Mouse (Mus musculus) testis, adult 2 months (tissue): Measurements from ENCODE around the gene Aqp7. TPM values are rescaled to one million over a fixed set of nuclear protein-coding genes. Genes with fewer than 3 reads are reported as not detected.
"Not testable (repeated sequence)": the region's sequence is repeated elsewhere in the genome, so short reads cannot be mapped to it uniquely, and the experiment has no call there.

Experiments
- H3K27ac ChIP-seq: fragments of 200-500 bp; 2 replicates; pipeline ENCODE4 v1.5.1; 2012; ENCODE audit warnings: low read depth, low read length; ENCODE audit not compliant: control insufficient read depth, insufficient read depth
- H3K27me3 ChIP-seq: fragments of 200-500 bp; 2 replicates; pipeline ENCODE4 v1.6.1; 2012; ENCODE audit warnings: mild to moderate bottlenecking, low read length, moderate library complexity; ENCODE audit not compliant: control insufficient read depth, insufficient read depth
- H3K36me3 ChIP-seq: fragments of 200-500 bp; 2 replicates; pipeline ENCODE4 v1.6.1; 2012; ENCODE audit warnings: mild to moderate bottlenecking, low read length; ENCODE audit not compliant: control insufficient read depth, insufficient read depth
- H3K4me1 ChIP-seq: fragments of 200-500 bp; 2 replicates; pipeline ENCODE4 v1.6.1; 2012; ENCODE audit warnings: low read length; ENCODE audit not compliant: control insufficient read depth, insufficient read depth
- H3K4me3 ChIP-seq: fragments of 200-500 bp; 2 replicates; pipeline ENCODE4 v1.5.1; 2012; ENCODE audit warnings: low read depth, mild to moderate bottlenecking, low read length, moderate library complexity, mixed read lengths; ENCODE audit not compliant: control insufficient read depth
- CTCF ChIP-seq: fragments of 200-500 bp; IDR thresholded peaks from 2 replicates; pipeline ENCODE4 v1.5.1; 2012; ENCODE audit warnings: low read depth, mild to moderate bottlenecking, inconsistent platforms, low read length, moderate library complexity; ENCODE audit not compliant: control insufficient read depth, insufficient read depth, insufficient replicate concordance
- POLR2A ChIP-seq: fragments of 200-500 bp; IDR thresholded peaks from 2 replicates; pipeline ENCODE4 v1.6.1; 2012; ENCODE audit warnings: low read depth, mild to moderate bottlenecking, inconsistent platforms, low read length, moderate library complexity; ENCODE audit not compliant: control insufficient read depth
- polyA plus RNA-seq: library from polyadenylated mRNA; depleted of rRNA; stranded (reverse); fragments of >200 nt; gene quantifications from 2 replicates; pipeline ENCODE4 v1.2.3, GENCODE M21; 2012

Aqp7 gene
- polyA plus RNA-seq, 1 experiment = 174 TPM

DNA sequence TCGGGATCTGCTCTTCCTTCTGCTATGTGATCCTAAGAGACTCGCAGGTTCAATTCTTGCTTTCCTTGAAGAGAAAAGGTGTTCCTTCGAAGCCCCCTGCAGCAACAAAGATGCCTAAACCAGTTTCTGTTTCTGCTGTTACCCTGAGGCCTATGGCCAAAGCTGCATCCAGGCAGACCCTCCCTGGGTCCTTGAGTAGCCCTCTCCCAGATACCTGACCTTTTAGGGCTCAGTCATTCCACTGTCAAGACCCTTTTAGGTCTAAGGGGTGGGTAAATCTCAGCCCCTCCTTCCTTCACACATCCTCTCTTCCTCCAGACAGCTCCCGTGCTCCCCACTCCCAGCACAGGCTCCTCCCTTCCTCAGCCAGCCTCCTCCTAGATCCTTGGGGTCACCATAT lies 41.2 kb upstream of the Aqp7 start:
- TF ChIP-seq POLR2A (no peak), CTCF (no peak)
- Histone ChIP-seq H3K4me3 (no peak overlapping the region), H3K4me1 (peaks cover 6% of the 10 kb centered on the region), H3K27me3 (no peaks in the 10 kb centered on the region), H3K27ac (no peak overlapping the region), H3K36me3 (no peaks in the 10 kb centered on the region)

DNA sequence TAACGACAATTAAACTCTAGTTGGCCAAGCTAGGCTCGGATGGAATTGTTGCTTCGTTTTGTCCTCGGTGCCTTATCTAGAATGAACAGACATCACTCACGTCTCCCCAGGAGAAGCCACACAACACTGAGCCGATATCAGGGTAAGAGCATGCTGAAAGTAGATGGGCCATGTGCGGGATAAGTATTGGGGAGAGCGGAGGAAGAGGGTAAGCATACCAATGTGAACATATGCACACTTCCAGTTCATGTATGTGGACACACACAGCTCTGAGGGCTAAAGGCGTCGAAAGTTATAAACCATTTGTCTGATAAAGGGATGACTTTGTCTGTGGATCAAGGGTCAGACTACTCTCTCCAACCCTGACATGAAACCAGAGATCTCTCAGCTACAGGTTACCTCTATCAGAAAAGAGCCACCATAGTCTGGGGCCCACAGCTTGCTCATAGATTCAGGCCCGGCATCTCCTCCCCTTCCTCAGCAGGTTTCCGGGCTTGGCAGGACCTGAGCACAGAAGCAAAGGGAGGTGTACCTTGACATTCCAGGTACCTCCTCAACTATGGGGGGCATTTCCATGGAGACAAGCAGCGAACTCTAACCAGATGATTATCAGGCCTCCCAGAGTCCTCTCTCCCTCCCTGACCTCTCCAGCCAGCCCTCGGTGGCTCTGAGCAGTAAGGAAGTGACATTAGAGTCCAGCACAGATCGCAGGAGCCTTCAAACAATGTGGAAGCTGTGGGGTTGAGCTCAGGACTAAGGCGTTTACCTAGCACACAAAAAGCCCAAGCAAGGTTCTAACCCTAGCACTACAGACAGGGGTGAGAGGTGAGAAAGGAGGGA lies 39.7 kb upstream of the Aqp7 start:
- no peaks in the 10 kb centered on the region for H3K36me3 ChIP-seq
- H3K27me3 ChIP-seq = no peaks in the 10 kb centered on the region
- H3K27ac ChIP-seq = no peak overlapping the region
- no peak overlapping the region for H3K4me3 ChIP-seq
- TF ChIP-seq POLR2A (no peak), CTCF (no peak)
- H3K4me1 ChIP-seq = no peaks in the 10 kb centered on the region

- no peaks in the 10 kb centered on the region for H3K4me1 ChIP-seq
Measured at GRCm38 (mm10) chr4:41086947-41087346, 39.0 kb upstream of the Aqp7 start.

GRCm38 (mm10) chr4:41084819-41085218 lies 36.9 kb upstream of the Aqp7 start:
- Histone ChIP-seq H3K4me1 (no peaks in the 10 kb centered on the region), H3K27ac (no peak overlapping the region), H3K4me3 (no peak overlapping the region), H3K36me3 (no peaks in the 10 kb centered on the region), H3K27me3 (no peaks in the 10 kb centered on the region)
- TF ChIP-seq POLR2A = no peak
- no peak for TF ChIP-seq CTCF

More at GRCm38 (mm10) chr4:41086947-41087346, 39.0 kb upstream of the Aqp7 start:
- no peaks in the 10 kb centered on the region for H3K27me3 ChIP-seq
- no peak overlapping the region for H3K4me3 ChIP-seq
- no peak overlapping the region for H3K27ac ChIP-seq
- H3K36me3 ChIP-seq = no peaks in the 10 kb centered on the region
- no peak for TF ChIP-seq POLR2A
- TF ChIP-seq CTCF = no peak

GRCm38 (mm10) chr4:41082803-41083202 lies 34.9 kb upstream of the Aqp7 start:
- not testable (repeated sequence) for H3K4me3 ChIP-seq, H3K27ac ChIP-seq, H3K4me1 ChIP-seq, H3K27me3 ChIP-seq, H3K36me3 ChIP-seq

- Histone ChIP-seq H3K36me3 (no peaks in the 10 kb centered on the region), H3K4me3 (no peak overlapping the region)
Measured at GRCm38 (mm10) chr4:41081733-41082132, 33.8 kb upstream of the Aqp7 start.

GRCm38 (mm10) chr4:41078726-41079125 lies 30.8 kb upstream of the Aqp7 start:
- Histone ChIP-seq H3K36me3 (no peaks in the 10 kb centered on the region), H3K27ac (no peak overlapping the region), H3K27me3 (no peaks in the 10 kb centered on the region), H3K4me1 (peaks cover 3% of the 10 kb centered on the region), H3K4me3 (no peak overlapping the region)
- TF ChIP-seq POLR2A (no peak), CTCF (no peak)

More at GRCm38 (mm10) chr4:41081733-41082132, 33.8 kb upstream of the Aqp7 start:
- no peaks in the 10 kb centered on the region for H3K27me3 ChIP-seq
- no peak for TF ChIP-seq POLR2A
- no peak for TF ChIP-seq CTCF
- H3K4me1 ChIP-seq = no peaks in the 10 kb centered on the region
- H3K27ac ChIP-seq = no peak overlapping the region

DNA sequence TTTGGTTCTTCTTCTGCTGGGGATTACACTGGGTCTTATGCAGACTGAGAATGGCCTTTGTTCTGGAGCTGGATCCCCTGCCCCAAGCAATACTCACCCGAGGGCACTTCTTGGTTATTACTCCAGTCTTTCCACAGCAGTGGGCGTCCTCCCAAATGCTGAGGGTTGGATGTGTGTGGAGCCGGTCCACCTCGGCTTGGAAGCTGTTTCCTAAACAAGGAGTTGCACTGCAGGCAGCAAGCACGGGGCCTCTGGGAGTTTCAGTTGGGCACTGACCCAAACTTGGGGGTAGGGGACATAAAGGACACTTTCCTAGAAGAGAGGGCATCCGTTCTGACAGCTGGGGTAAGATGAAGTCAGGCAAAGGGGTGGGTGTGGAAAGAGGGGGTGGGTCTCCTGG lies 26.5 kb upstream of the Aqp7 start:
- no peak overlapping the region for H3K27ac ChIP-seq
- TF ChIP-seq POLR2A (no peak), CTCF (no peak)
- H3K4me1 ChIP-seq = peaks cover 3% of the 10 kb centered on the region
- no peak overlapping the region for H3K4me3 ChIP-seq
- H3K36me3 ChIP-seq = no peaks in the 10 kb centered on the region
- no peaks in the 10 kb centered on the region for H3K27me3 ChIP-seq
